Mouse (Mus musculus) embryo, embryonic 10.5 days (tissue): Measurements from ENCODE around the gene Zfp663.

Experiments used
- DNase-seq: peaks from one replicate; pipeline ENCODE4 v3.0.0-alpha.2; 2015; ENCODE audit warnings: low spot score

Zfp663 gene

GRCm38 (mm10) chr2:165370348-165370747, 1.8 kb upstream of the Zfp663 start:
- DNase-seq: no peak

- peak; percentile 74 for DNase-seq
These were observed 575 bp downstream of the Zfp663 start for GRCm38 (mm10) chr2:165367868-165368439.

GRCm38 (mm10) chr2:165367047-165367520, 1.4 kb downstream of the Zfp663 start:
- peak; percentile 25 for DNase-seq

- DNase-seq: peak; percentile 82
These were observed 4.0 kb downstream of the Zfp663 start for GRCm38 (mm10) chr2:165364334-165365091.

- no peak for DNase-seq
These were observed 5.2 kb downstream of the Zfp663 start for GRCm38 (mm10) chr2:165363282-165363681.

- DNase-seq: peak; percentile 90
These were observed 7.7 kb downstream of the Zfp663 start for GRCm38 (mm10) chr2:165360861-165361260.

GRCm38 (mm10) chr2:165351828-165352513, 16.6 kb downstream of the Zfp663 start:
- no peak for DNase-seq

- DNase-seq: peak; percentile 68
These were observed 19.1 kb downstream of the Zfp663 start for GRCm38 (mm10) chr2:165349466-165349865.

GRCm38 (mm10) chr2:165346180-165346579, 22.3 kb downstream of the Zfp663 start:
- DNase-seq: no peak

GRCm38 (mm10) chr2:165337191-165337590, 31.3 kb downstream of the Zfp663 start:
- DNase-seq: peak; percentile 87

- no peak for DNase-seq
These were observed 35.8 kb downstream of the Zfp663 start for GRCm38 (mm10) chr2:165332610-165333210.

GRCm38 (mm10) chr2:165329703-165330102, 38.8 kb downstream of the Zfp663 start:
- DNase-seq: no peak

- no peak for DNase-seq
These were observed 39.8 kb downstream of the Zfp663 start for GRCm38 (mm10) chr2:165328746-165329145.

GRCm38 (mm10) chr2:165327386-165327785, 41.1 kb downstream of the Zfp663 start:
- DNase-seq: no peak

- DNase-seq: peak; percentile 98
These were observed 42.0 kb downstream of the Zfp663 start, which contains the start of gene Elmo2 for GRCm38 (mm10) chr2:165326304-165327190. Elmo2 (minus strand) TSS chr2:165326479.

GRCm38 (mm10) chr2:165325521-165326303, 42.8 kb downstream of the Zfp663 start:
- DNase-seq: peak; percentile 37

- no peak for DNase-seq
These were observed 44.6 kb downstream of the Zfp663 start for GRCm38 (mm10) chr2:165323928-165324327.

- no peak for DNase-seq
These were observed 45.0 kb downstream of the Zfp663 start for GRCm38 (mm10) chr2:165323484-165323883.

GRCm38 (mm10) chr2:165321981-165322735, 46.4 kb downstream of the Zfp663 start:
- DNase-seq: no peak

- DNase-seq: no peak
These were observed 47.1 kb downstream of the Zfp663 start for GRCm38 (mm10) chr2:165321381-165321888.
